Mouse (Mus musculus) liver, embryonic 13.5 days (tissue): Measurements from ENCODE around the gene Zmynd12. TPM values are rescaled to one million over a fixed set of nuclear protein-coding genes. Genes with fewer than 3 reads are reported as not detected.
A peak's percentile ranks its signal among the peaks of the same experiment; 100 is the strongest.

ENCODE experiments used
- ATAC-seq: fragments of 200-750 bp; cut with Nextera tagmentation; 2 replicates; pipeline ENCODE4 v1.8.0; 2017; ENCODE audit warnings: low read depth, mild to moderate bottlenecking, moderate number of reproducible peaks, moderate library complexity
- DNase-seq: peaks from one replicate; pipeline ENCODE4 v3.0.0; 2022
- H3K27ac ChIP-seq: fragments of 300-500 bp; sonication (generic); 2 replicates; pipeline ENCODE4 v1.5.1; 2015; ENCODE audit warnings: moderate library complexity, mild to moderate bottlenecking, inconsistent platforms
- H3K27me3 ChIP-seq: fragments of 300-500 bp; sonication (generic); 2 replicates; pipeline ENCODE4 v1.6.1; 2015; ENCODE audit warnings: mild to moderate bottlenecking, inconsistent platforms
- H3K36me3 ChIP-seq: fragments of 300-500 bp; sonication (generic); 2 replicates; pipeline ENCODE4 v1.6.1; 2015; ENCODE audit warnings: mild to moderate bottlenecking, inconsistent platforms
- H3K4me1 ChIP-seq: fragments of 300-500 bp; sonication (generic); replicated peaks from 2 replicates; pipeline ENCODE4 v1.6.1; 2015; ENCODE audit warnings: inconsistent platforms
- H3K4me2 ChIP-seq: fragments of 300-500 bp; sonication (generic); 2 replicates; pipeline ENCODE4 v1.6.1; 2015; ENCODE audit warnings: inconsistent platforms, mild to moderate bottlenecking, moderate library complexity
- H3K4me3 ChIP-seq: fragments of 300-500 bp; sonication (generic); replicated peaks from 2 replicates; pipeline ENCODE4 v1.5.1; 2015; ENCODE audit warnings: mild to moderate bottlenecking, inconsistent platforms
- H3K9ac ChIP-seq: fragments of 300-500 bp; sonication (generic); 2 replicates; pipeline ENCODE4 v1.6.1; 2015; ENCODE audit warnings: mild to moderate bottlenecking, inconsistent platforms
- H3K9me3 ChIP-seq: fragments of 300-500 bp; sonication (generic); replicated peaks from 2 replicates; pipeline ENCODE4 v1.6.1; 2016; ENCODE audit warnings: inconsistent platforms
- WGBS: fragments of 180-500 bp; shearing (Covaris S2); methylation state at CpG from one replicate; pipeline ENCODE4 v1.1.7; 2015; ENCODE audit not compliant: insufficient replicate concordance; 5-methylcytosine and 5-hydroxymethylcytosine counted together
- polyA plus RNA-seq: library from polyadenylated mRNA; unstranded; fragments of >200 nt; fragmentation: Nextera tagmentation; extraction: Ambion mirVana; gene quantifications from 2 replicates; pipeline ENCODE4 v1.2.1, GENCODE M21; 2015

The Zmynd12 gene
- polyA plus RNA-seq, 1 experiment from 2014 or later: 0.17 TPM

- 52% methylated on average over 3 of the region's 3 CpGs for WGBS
- peaks cover 29% of the 10 kb centered on the region for H3K27me3 ChIP-seq
- no peaks in the 10 kb centered on the region for H3K9me3 ChIP-seq
- peak overlapping the region; percentile 26 for H3K4me2 ChIP-seq
- peaks cover 54% of the 10 kb centered on the region for H3K4me1 ChIP-seq
- H3K9ac ChIP-seq: no peak overlapping the region
- H3K27ac ChIP-seq: peak overlapping the region; percentile 43; the same call in 1 of the 2 replicates
- no peak for ATAC-seq
- DNase-seq: no peak
- H3K36me3 ChIP-seq: no peaks in the 10 kb centered on the region
- H3K4me3 ChIP-seq: no peak overlapping the region
These were observed 5.3 kb upstream of the Zmynd12 start for GRCm38 (mm10) chr4:119417270-119417669.

- peak overlapping the region; percentile 43; the same call in 1 of the 2 replicates for H3K27ac ChIP-seq
- no peaks in the 10 kb centered on the region for H3K36me3 ChIP-seq
- H3K9me3 ChIP-seq: no peaks in the 10 kb centered on the region
- H3K9ac ChIP-seq: 0 out of 2 replicates have a peak overlapping the region, but pooled peaks have one; percentile 9
- H3K4me3 ChIP-seq: no peak overlapping the region
- peaks cover 25% of the 10 kb centered on the region for H3K27me3 ChIP-seq
- H3K4me2 ChIP-seq: peak overlapping the region; percentile 26
- DNase-seq (no peak), ATAC-seq (peak; percentile 49)
- peaks cover 57% of the 10 kb centered on the region for H3K4me1 ChIP-seq
- WGBS: 21% methylated on average over 3 of the region's 3 CpGs
These were observed 4.7 kb upstream of the Zmynd12 start for GRCm38 (mm10) chr4:119417894-119418293.

- Histone ChIP-seq H3K4me1 (peaks cover 76% of the 10 kb centered on the region), H3K4me3 (peak overlapping the region; percentile 73), H3K4me2 (peak overlapping the region; percentile 88), H3K27me3 (peaks cover 5% of the 10 kb centered on the region), H3K36me3 (no peaks in the 10 kb centered on the region), H3K9me3 (no peaks in the 10 kb centered on the region), H3K9ac (peak overlapping the region; percentile 82), H3K27ac (no peak overlapping the region)
- ATAC-seq (no peak), DNase-seq (no peak)
- 19% methylated on average over 3 of the region's 3 CpGs for WGBS
These were observed 1.4 kb upstream of the Zmynd12 start for GRCm38 (mm10) chr4:119421191-119421590.

- no peaks in the 10 kb centered on the region for H3K36me3 ChIP-seq
- H3K4me1 ChIP-seq: peaks cover 72% of the 10 kb centered on the region
- H3K27ac ChIP-seq: peak overlapping the region; percentile 67
- no peak for DNase-seq
- WGBS: under 1% methylated on average over 31 of the region's 31 CpGs
- ATAC-seq: peak; percentile 47
- peak overlapping the region; percentile 82 for H3K9ac ChIP-seq
- no peaks in the 10 kb centered on the region; the same call in 1 of the 2 replicates for H3K27me3 ChIP-seq
- H3K9me3 ChIP-seq: no peaks in the 10 kb centered on the region
- H3K4me3 ChIP-seq: peak overlapping the region; percentile 73
- H3K4me2 ChIP-seq: peak overlapping the region; percentile 88
These were observed 707 bp upstream of the Zmynd12 start for GRCm38 (mm10) chr4:119421921-119422293.

GRCm38 (mm10) chr4:119425077-119425476 lies 2.5 kb downstream of the Zmynd12 start:
- Histone ChIP-seq H3K4me2 (peak overlapping the region; percentile 21; the same call in 1 of the 2 replicates), H3K9me3 (no peaks in the 10 kb centered on the region), H3K4me1 (peaks cover 53% of the 10 kb centered on the region), H3K4me3 (no peak overlapping the region), H3K9ac (0 out of 2 replicates have a peak overlapping the region, but pooled peaks have one; percentile 3), H3K27me3 (no peaks in the 10 kb centered on the region; the same call in 1 of the 2 replicates), H3K36me3 (no peaks in the 10 kb centered on the region), H3K27ac (peak overlapping the region; percentile 73)
- peak; percentile 31 for DNase-seq
- peak; percentile 39; the same call in 1 of the 2 replicates for ATAC-seq
- WGBS: 47% methylated on average over 2 of the region's 2 CpGs

GRCm38 (mm10) chr4:119425601-119426000 lies 3.0 kb downstream of the Zmynd12 start:
- Histone ChIP-seq H3K4me3 (no peak overlapping the region), H3K4me1 (peaks cover 51% of the 10 kb centered on the region), H3K36me3 (no peaks in the 10 kb centered on the region), H3K27me3 (no peaks in the 10 kb centered on the region; the same call in 1 of the 2 replicates), H3K9ac (0 out of 2 replicates have a peak overlapping the region, but pooled peaks have one; percentile 3), H3K9me3 (no peaks in the 10 kb centered on the region), H3K4me2 (peak overlapping the region; percentile 21; the same call in 1 of the 2 replicates), H3K27ac (peak overlapping the region; percentile 50; the same call in 1 of the 2 replicates)
- 44% methylated on average over 2 of the region's 2 CpGs for WGBS
- DNase-seq (no peak), ATAC-seq (no peak)

- H3K4me3 ChIP-seq: no peak overlapping the region
- H3K9me3 ChIP-seq: no peaks in the 10 kb centered on the region
- peaks cover 38% of the 10 kb centered on the region for H3K4me1 ChIP-seq
- 52% methylated on average over 2 of the region's 2 CpGs for WGBS
- DNase-seq (no peak), ATAC-seq (no peak)
- no peak overlapping the region for H3K4me2 ChIP-seq
- no peaks in the 10 kb centered on the region; the same call in 1 of the 2 replicates for H3K27me3 ChIP-seq
- H3K36me3 ChIP-seq: no peaks in the 10 kb centered on the region
- no peak overlapping the region for H3K9ac ChIP-seq
- no peak overlapping the region for H3K27ac ChIP-seq
These were observed 5.1 kb downstream of the Zmynd12 start for GRCm38 (mm10) chr4:119427680-119428079.

- Histone ChIP-seq H3K4me2 (peak overlapping the region; percentile 37), H3K36me3 (no peaks in the 10 kb centered on the region), H3K4me1 (peaks cover 8% of the 10 kb centered on the region), H3K27ac (no peak overlapping the region), H3K9me3 (no peaks in the 10 kb centered on the region), H3K9ac (no peak overlapping the region), H3K27me3 (no peaks in the 10 kb centered on the region), H3K4me3 (0 out of 2 replicates have a peak overlapping the region, but pooled peaks have one; percentile 19)
- DNase-seq (peak; percentile 29), ATAC-seq (peak; percentile 61; the same call in 1 of the 2 replicates)
- WGBS: 19% methylated on average over 5 of the region's 5 CpGs
These were observed 8.1 kb downstream of the Zmynd12 start for GRCm38 (mm10) chr4:119430678-119431077.

- ATAC-seq: no peak
- H3K36me3 ChIP-seq: no peaks in the 10 kb centered on the region
These were observed 15.3 kb downstream of the Zmynd12 start for GRCm38 (mm10) chr4:119437936-119438335.

GRCm38 (mm10) chr4:119441836-119442235 lies 19.2 kb downstream of the Zmynd12 start:
- WGBS: 76% methylated on average over 4 of the region's 4 CpGs
- Histone ChIP-seq H3K4me3 (no peak overlapping the region), H3K9ac (no peak overlapping the region), H3K36me3 (no peaks in the 10 kb centered on the region), H3K4me2 (no peak overlapping the region), H3K4me1 (peaks cover 15% of the 10 kb centered on the region), H3K27me3 (no peaks in the 10 kb centered on the region), H3K9me3 (no peaks in the 10 kb centered on the region), H3K27ac (no peak overlapping the region)
- no peak for DNase-seq
- ATAC-seq: peak; percentile 67

More at GRCm38 (mm10) chr4:119437936-119438335, 15.3 kb downstream of the Zmynd12 start:
- Histone ChIP-seq H3K4me3 (no peak overlapping the region), H3K27ac (no peak overlapping the region), H3K9ac (no peak overlapping the region), H3K4me1 (peaks cover 7% of the 10 kb centered on the region; the same call in 1 of the 2 replicates), H3K27me3 (no peaks in the 10 kb centered on the region), H3K4me2 (no peak overlapping the region), H3K9me3 (no peaks in the 10 kb centered on the region)
- 70% methylated on average over 2 of the region's 2 CpGs for WGBS
- no peak for DNase-seq

GRCm38 (mm10) chr4:119442539-119442938 lies 19.9 kb downstream of the Zmynd12 start:
- Histone ChIP-seq H3K9me3 (no peaks in the 10 kb centered on the region), H3K4me3 (no peak overlapping the region), H3K27me3 (no peaks in the 10 kb centered on the region), H3K4me2 (no peak overlapping the region), H3K27ac (no peak overlapping the region), H3K4me1 (peaks cover 15% of the 10 kb centered on the region), H3K9ac (no peak overlapping the region), H3K36me3 (no peaks in the 10 kb centered on the region)
- no peak for ATAC-seq
- DNase-seq: no peak
- 47% methylated on average over 6 of the region's 6 CpGs for WGBS

- H3K27me3 ChIP-seq: no peaks in the 10 kb centered on the region
- 79% methylated on average over 6 of the region's 6 CpGs for WGBS
- DNase-seq (no peak), ATAC-seq (no peak)
- no peak overlapping the region for H3K9ac ChIP-seq
- H3K4me2 ChIP-seq: no peak overlapping the region
- no peaks in the 10 kb centered on the region for H3K9me3 ChIP-seq
- H3K4me1 ChIP-seq: peaks cover 13% of the 10 kb centered on the region
- H3K36me3 ChIP-seq: no peaks in the 10 kb centered on the region
- no peak overlapping the region for H3K27ac ChIP-seq
- H3K4me3 ChIP-seq: no peak overlapping the region
These were observed 24.6 kb downstream of the Zmynd12 start for GRCm38 (mm10) chr4:119447261-119447660.
